ENCODE assay signal across 9 mouse cellular contexts in genomic region chr19:45748206-45748605, GRCm38 (mm10). TPM values are rescaled to one million over a fixed set of nuclear protein-coding genes. Genes with fewer than 3 reads are reported as not detected.
DNase-seq lines count a peak whose midpoint lies in the region; ATAC-seq and TF ChIP-seq lines count a peak whose summit lies in the region.
"Had no signal": no experiment of that assay in that cellular context is flagged by ENCODE, and none has a peak within 500 bp of the region (broad histone marks: within the 10 kb centered on the region; RNA-seq: fewer than 3 reads in every experiment).

No protein-coding gene starts in this region.

- peak overlapping the region; percentile 96 for H3K4me2 ChIP-seq in heart, embryonic 16.5 days (ENCODE audit: low read depth, low read length)
- H3K4me2 ChIP-seq in hindbrain, embryonic 12.5 days (replicated peaks) = peak overlapping the region; percentile 95
- H3K4me2 ChIP-seq in midbrain, embryonic 14.5 days (ENCODE audit: low read length) = peak overlapping the region; percentile 96

- H3K79me2 ChIP-seq in MEL (ENCODE audit: control insufficient read depth, insufficient read depth, low read length, poor library complexity) = peaks cover 17% of the 10 kb centered on the region

- DNase-seq in heart, adult 18-20 months = no peak
- peak; percentile 54 for DNase-seq in MEL (ENCODE audit: low read depth, low spot score)
- DNase-seq in midbrain, embryonic 14.5 days = no peak
- DNase-seq in Muller cell, postnatal 12 days (ENCODE audit: inconsistent ontology term) = no peak
- DNase-seq in spleen, adult 12 weeks (ENCODE audit: low spot score) = no peak
- DNase-seq in kidney, adult 9 months = no peak

- H3K27ac ChIP-seq in heart, embryonic 16.5 days (ENCODE audit: low read length) = no peak overlapping the region
- peak overlapping the region; percentile 48 for H3K27ac ChIP-seq in MEL (ENCODE audit: control insufficient read depth, low read depth, low read length)
- no peak overlapping the region for H3K27ac ChIP-seq in hindbrain, embryonic 12.5 days
- no peak overlapping the region for H3K27ac ChIP-seq in midbrain, embryonic 14.5 days (replicated peaks; ENCODE audit: low read depth, low read length)

- WGBS in heart, embryonic 16.5 days = 39% methylated on average over 9 of the region's 9 CpGs
- 57% methylated on average over 9 of the region's 9 CpGs for WGBS in hindbrain, embryonic 12.5 days
- 61% methylated on average over 9 of the region's 9 CpGs for WGBS in midbrain, embryonic 14.5 days

- TF ChIP-seq EP300 in MEL (IDR thresholded peaks at IDR 0.05; ENCODE audit: low read depth in 1 of 2, low read length in 2 of 2) = no peak

- H3K9me3 ChIP-seq in heart, embryonic 16.5 days (replicated peaks; ENCODE audit: control insufficient read depth, low read length) = no peaks in the 10 kb centered on the region
- H3K9me3 ChIP-seq in MEL (replicated peaks; ENCODE audit: insufficient read depth, low read length) = no peaks in the 10 kb centered on the region
- no peaks in the 10 kb centered on the region for H3K9me3 ChIP-seq in hindbrain, embryonic 12.5 days (replicated peaks)
- no peaks in the 10 kb centered on the region for H3K9me3 ChIP-seq in midbrain, embryonic 14.5 days (ENCODE audit: control insufficient read depth, low read length)

- H3K4me3 ChIP-seq in heart, embryonic 16.5 days (ENCODE audit: low read length) = peak overlapping the region; percentile 93
- H3K4me3 ChIP-seq in MEL (ENCODE audit: control insufficient read depth in 1 of 2, insufficient read depth in 1 of 2, low read depth in 2 of 2, low read length in 2 of 2) = peak overlapping the region; percentile 88 to 92
- H3K4me3 ChIP-seq in hindbrain, embryonic 12.5 days = peak overlapping the region; percentile 91; the same call in 1 of the 2 replicates
- peak overlapping the region; percentile 76; the same call in 1 of the 2 replicates for H3K4me3 ChIP-seq in midbrain, embryonic 14.5 days (replicated peaks; ENCODE audit: low read depth, low read length)

- H3K27me3 ChIP-seq in heart, embryonic 16.5 days (ENCODE audit: control insufficient read depth, insufficient read depth, low read length) = peaks cover 26% of the 10 kb centered on the region
- no peaks in the 10 kb centered on the region for H3K27me3 ChIP-seq in MEL (ENCODE audit: control insufficient read depth in 1 of 2, insufficient read depth in 2 of 2, low read length in 2 of 2)
- peaks cover 51% of the 10 kb centered on the region for H3K27me3 ChIP-seq in hindbrain, embryonic 12.5 days
- H3K27me3 ChIP-seq in midbrain, embryonic 14.5 days (ENCODE audit: control insufficient read depth, insufficient read depth, low read length) = peaks cover 38% of the 10 kb centered on the region

- no peak for TF ChIP-seq RAD21 in MEL (IDR thresholded peaks at IDR 0.05; ENCODE audit: low read depth, low read length)

- ATAC-seq in heart, embryonic 16.5 days (replicated peaks; ENCODE audit: extremely low read depth, insufficient read depth, low FRiP score) = no peak
- ATAC-seq in hindbrain, embryonic 12.5 days (ENCODE audit: low FRiP score) = no peak
- ATAC-seq in midbrain, embryonic 14.5 days (ENCODE audit: low FRiP score, low TSS enrichment) = no peak

- no peak; a peak in 1 of 6 replicates for TF ChIP-seq CTCF in MEL (IDR thresholded peaks at IDR 0.05 in 2 of 3, conservative IDR thresholded peaks at IDR 0.05 in 1 of 3; ENCODE audit: control insufficient read depth in 1 of 3, insufficient read depth in 1 of 3, low read depth in 2 of 3, low read length in 3 of 3, poor library complexity in 1 of 3, severe bottlenecking in 1 of 3)

- TF ChIP-seq POLR2A in MEL (IDR thresholded peaks at IDR 0.05; ENCODE audit: control insufficient read depth in 1 of 2, insufficient read depth in 1 of 2, low read depth in 1 of 2, low read length in 2 of 2, poor library complexity in 1 of 2) = no peak

- peak overlapping the region; percentile 94; the same call in 1 of the 2 replicates for H3K9ac ChIP-seq in heart, embryonic 16.5 days (ENCODE audit: low read length)
- peak overlapping the region; percentile 85 for H3K9ac ChIP-seq in MEL (ENCODE audit: control insufficient read depth, low read depth, low read length, poor library complexity, severe bottlenecking)
- no peak overlapping the region for H3K9ac ChIP-seq in hindbrain, embryonic 12.5 days
- no peak overlapping the region for H3K9ac ChIP-seq in midbrain, embryonic 14.5 days (replicated peaks; ENCODE audit: low read length)

- peaks cover 16% of the 10 kb centered on the region for H3K36me3 ChIP-seq in heart, embryonic 16.5 days (ENCODE audit: control insufficient read depth, insufficient read depth)
- peaks cover 10 to 11% of the 10 kb centered on the region in 2 experiments; a peak in 3 of 4 replicates for H3K36me3 ChIP-seq in MEL (ENCODE audit: control insufficient read depth in 1 of 2, insufficient read depth in 2 of 2, low read length in 2 of 2)
- peaks cover 16% of the 10 kb centered on the region for H3K36me3 ChIP-seq in hindbrain, embryonic 12.5 days
- H3K36me3 ChIP-seq in midbrain, embryonic 14.5 days (ENCODE audit: control insufficient read depth, insufficient read depth, low read length) = peaks cover 23% of the 10 kb centered on the region

- H3K4me1 ChIP-seq in heart, embryonic 16.5 days (ENCODE audit: control insufficient read depth, insufficient read depth, low read length) = peaks cover 35% of the 10 kb centered on the region
- peaks cover 0 to 8% of the 10 kb centered on the region in 2 experiments; a peak in 2 of 4 replicates for H3K4me1 ChIP-seq in MEL (ENCODE audit: control insufficient read depth in 1 of 2, insufficient read depth in 2 of 2, low read length in 2 of 2)
- peaks cover 29% of the 10 kb centered on the region for H3K4me1 ChIP-seq in hindbrain, embryonic 12.5 days
- peaks cover 11% of the 10 kb centered on the region for H3K4me1 ChIP-seq in midbrain, embryonic 14.5 days (ENCODE audit: control insufficient read depth, insufficient read depth, low read length)

TF ChIP-seq in MEL, 35 proteins besides CTCF, POLR2A, EP300 and RAD21:
- TF ChIP-seq TCF12 (IDR thresholded peaks at IDR 0.05; ENCODE audit: low read depth, low read length) (no peak), TBP (IDR thresholded peaks at IDR 0.05; ENCODE audit: low read depth, low read length) (no peak), ZMIZ1 (IDR thresholded peaks at IDR 0.05; ENCODE audit: low read depth, low read length) (no peak), TAL1 (IDR thresholded peaks at IDR 0.05; ENCODE audit: low read length) (no peak), GABPA (IDR thresholded peaks at IDR 0.05; ENCODE audit: low read depth, low read length) (no peak), MXI1 (IDR thresholded peaks at IDR 0.05; ENCODE audit: low read depth, low read length) (no peak), POLR2AphosphoS2 (IDR thresholded peaks at IDR 0.05; ENCODE audit: low read length) (no peak), MYC (IDR thresholded peaks at IDR 0.05; ENCODE audit: low read depth, low read length) (no peak), MAX (IDR thresholded peaks at IDR 0.05; ENCODE audit: low read length) (no peak), E2F4 (IDR thresholded peaks at IDR 0.05; ENCODE audit: borderline replicate concordance, low read depth, low read length) (no peak), POLR2AphosphoS5 (IDR thresholded peaks at IDR 0.05; ENCODE audit: borderline replicate concordance, low read depth, low read length) (no peak), KAT2A (conservative IDR thresholded peaks at IDR 0.05; ENCODE audit: low read depth, low read length) (no peak), NELFE (IDR thresholded peaks at IDR 0.05; ENCODE audit: low read depth, low read length) (no peak), MAFK (IDR thresholded peaks at IDR 0.05; ENCODE audit: borderline replicate concordance, low read depth, low read length) (no peak), RCOR1 (IDR thresholded peaks at IDR 0.05; ENCODE audit: low read depth, low read length) (no peak), NRF1 (IDR thresholded peaks at IDR 0.05; ENCODE audit: insufficient read depth, low read depth, low read length, poor library complexity, severe bottlenecking) (no peak), USF2 (IDR thresholded peaks at IDR 0.05; ENCODE audit: borderline replicate concordance in 1 of 2, insufficient read depth in 1 of 2, low read depth in 1 of 2, low read length in 2 of 2) (no peak), GATA1 (IDR thresholded peaks at IDR 0.05; ENCODE audit: low read depth, low read length) (no peak)

RNA-seq across cellular contexts. Expression of gene Npm3, which starts 1.2 kb away (rescaled TPM):
- polyA plus RNA-seq in heart, embryonic 16.5 days (2015; fragmentation: Nextera tagmentation; extraction: Ambion mirVana) = 9.0 and 9.2 TPM in 2 replicates
- total RNA-seq in heart, adult 18-20 months (2021) = 10 to 100 TPM; 17.5 to 18.3 TPM
- 417 and 426 TPM in 2 replicates for total RNA-seq in MEL (2012; rRNA removed)
- polyA plus RNA-seq in MEL (2012; ENCODE audit: insufficient read depth in 1 of 2, insufficient read length in 2 of 2, low read depth in 1 of 2, low replicate concordance in 2 of 2, missing spikeins in 1 of 2) = 100 to 1,000 TPM in 1 of 2 experiments, not detected in 1; 602 TPM
- polyA plus RNA-seq in hindbrain, embryonic 12.5 days (2016; fragmentation: Nextera tagmentation; extraction: Ambion mirVana) = 6.7 and 7.6 TPM in 2 replicates
- 7.6 and 26.4 TPM in 2 replicates for polyA plus RNA-seq in midbrain, embryonic 14.5 days (2014; fragmentation: Nextera tagmentation; extraction: Ambion mirVana)

RNA-seq across cellular contexts. Expression of gene Fgf8, which starts 5.5 kb away (rescaled TPM):
- polyA plus RNA-seq in heart, embryonic 16.5 days (2015; fragmentation: Nextera tagmentation; extraction: Ambion mirVana) = 0.12 and 0.47 TPM in 2 replicates
- not detected for total RNA-seq in heart, adult 18-20 months (2021)
- total RNA-seq in MEL (2012; rRNA removed) = not detected in 2 replicates
- polyA plus RNA-seq in MEL (2012; ENCODE audit: insufficient read depth in 1 of 2, insufficient read length in 2 of 2, low read depth in 1 of 2, low replicate concordance in 2 of 2, missing spikeins in 1 of 2) = not detected
- 2.9 and 3.1 TPM in 2 replicates for polyA plus RNA-seq in hindbrain, embryonic 12.5 days (2016; fragmentation: Nextera tagmentation; extraction: Ambion mirVana)
- polyA plus RNA-seq in midbrain, embryonic 14.5 days (2014; fragmentation: Nextera tagmentation; extraction: Ambion mirVana) = 0.18 and 0.54 TPM in 2 replicates
- total RNA-seq: layer of hippocampus, adult 8-10 months had no signal

RNA-seq across cellular contexts. Expression of gene Mgea5, which starts 35.4 kb away (rescaled TPM):
- polyA plus RNA-seq in heart, embryonic 16.5 days (2015; fragmentation: Nextera tagmentation; extraction: Ambion mirVana) = 33.3 and 33.7 TPM in 2 replicates
- total RNA-seq in heart, adult 18-20 months (2021) = 10 to 100 TPM; 72.5 to 76.3 TPM
- 54.4 and 64.2 TPM in 2 replicates for total RNA-seq in MEL (2012; rRNA removed)
- 10 to 100 TPM in 1 of 2 experiments, not detected in 1; 67.0 TPM for polyA plus RNA-seq in MEL (2012; ENCODE audit: insufficient read depth in 1 of 2, insufficient read length in 2 of 2, low read depth in 1 of 2, low replicate concordance in 2 of 2, missing spikeins in 1 of 2)
- polyA plus RNA-seq in hindbrain, embryonic 12.5 days (2016; fragmentation: Nextera tagmentation; extraction: Ambion mirVana) = 113 and 121 TPM in 2 replicates
- 95.8 and 118 TPM in 2 replicates for polyA plus RNA-seq in midbrain, embryonic 14.5 days (2014; fragmentation: Nextera tagmentation; extraction: Ambion mirVana)

Comparison
In these comparisons a context has a peak if more than half of its experiments do, and no peak if none do; other contexts are left out.
1. H3K9ac ChIP-seq: peak in heart, embryonic 16.5 days (single experiment) and MEL (single experiment); none in hindbrain, embryonic 12.5 days (single experiment) and midbrain, embryonic 14.5 days (single experiment).
2. Peak in every context shown above with its lines, with median percentiles within 50 percentile points of each other: H3K4me2 ChIP-seq and H3K4me3 ChIP-seq.